Mouse (Mus musculus) embryonic facial prominence, embryonic 13.5 days (tissue): Measurements from ENCODE around the gene Gm17654. TPM values are rescaled to one million over a fixed set of nuclear protein-coding genes. Genes with fewer than 3 reads are reported as not detected.
"Not testable (repeated sequence)": the region's sequence is repeated elsewhere in the genome, so short reads cannot be mapped to it uniquely, and the experiment has no call there.

ENCODE experiments used
- ATAC-seq: fragments of 200-750 bp; cut with Nextera tagmentation; 2 replicates; pipeline ENCODE4 v1.8.0; 2017; ENCODE audit warnings: low read depth; ENCODE audit not compliant: insufficient number of reproducible peaks, insufficient read depth, low FRiP score, low TSS enrichment
- H3K27ac ChIP-seq: fragments of 300-500 bp; sonication (generic); 2 replicates; pipeline ENCODE4 v1.5.1; 2015; ENCODE audit warnings: moderate library complexity, mild to moderate bottlenecking, inconsistent platforms
- H3K27me3 ChIP-seq: fragments of 300-500 bp; sonication (generic); 2 replicates; pipeline ENCODE4 v1.6.1; 2015; ENCODE audit warnings: mild to moderate bottlenecking, inconsistent platforms
- H3K36me3 ChIP-seq: fragments of 300-500 bp; sonication (generic); 2 replicates; pipeline ENCODE4 v1.6.1; 2015; ENCODE audit warnings: mild to moderate bottlenecking, inconsistent platforms
- H3K4me1 ChIP-seq: fragments of 300-500 bp; sonication (generic); 2 replicates; pipeline ENCODE4 v1.6.1; 2015; ENCODE audit warnings: inconsistent platforms
- H3K4me2 ChIP-seq: fragments of 300-500 bp; sonication (generic); 2 replicates; pipeline ENCODE4 v1.6.1; 2015; ENCODE audit warnings: moderate library complexity, mild to moderate bottlenecking, inconsistent platforms
- H3K4me3 ChIP-seq: fragments of 300-500 bp; sonication (generic); 2 replicates; pipeline ENCODE4 v1.5.1; 2015; ENCODE audit warnings: mild to moderate bottlenecking, inconsistent platforms
- H3K9ac ChIP-seq: fragments of 300-500 bp; sonication (generic); 2 replicates; pipeline ENCODE4 v1.6.1; 2015; ENCODE audit warnings: mild to moderate bottlenecking, inconsistent platforms
- H3K9me3 ChIP-seq: fragments of 300-500 bp; sonication (generic); 2 replicates; pipeline ENCODE4 v1.6.1; 2016; ENCODE audit warnings: inconsistent platforms
- WGBS: fragments of 180-500 bp; shearing (Covaris S2); methylation state at CpG from one replicate; pipeline ENCODE4 v1.1.7; 2015; ENCODE audit warnings: mixed read lengths; 5-methylcytosine and 5-hydroxymethylcytosine counted together
- polyA plus RNA-seq: library from polyadenylated mRNA; unstranded; fragments of >200 nt; fragmentation: Nextera tagmentation; extraction: Ambion mirVana; gene quantifications from 2 replicates; pipeline ENCODE4 v1.2.1, GENCODE M21; 2015

Gm17654 gene
- polyA plus RNA-seq = not detected in 2 replicates

DNA sequence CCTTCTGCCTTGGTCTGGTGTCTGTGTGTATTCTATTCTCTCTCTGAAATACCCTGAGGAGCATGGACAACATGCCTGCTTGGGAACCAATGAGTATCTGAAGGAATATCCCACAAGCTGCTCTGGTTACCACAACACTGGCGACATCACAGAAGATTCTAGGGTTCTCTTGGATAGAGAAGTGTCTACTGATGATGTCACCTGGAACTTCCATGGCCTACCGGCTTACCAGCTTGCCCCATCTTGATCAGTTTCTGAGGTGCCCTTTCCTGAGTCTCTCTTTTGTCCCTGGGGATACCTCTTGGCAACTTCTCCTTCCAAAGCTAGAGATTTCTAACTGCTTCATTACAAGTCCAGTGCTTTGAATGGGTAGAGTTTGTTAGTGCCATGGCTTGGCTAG is at the start of gene Gm17654:
Gene Gm17654 (minus strand): TSS at position 101 of the 400 bp plus-strand sequence.
- not testable (repeated sequence) for H3K9me3 ChIP-seq, H3K4me1 ChIP-seq, H3K9ac ChIP-seq, ATAC-seq, H3K27me3 ChIP-seq, H3K4me2 ChIP-seq, H3K36me3 ChIP-seq, H3K4me3 ChIP-seq, H3K27ac ChIP-seq
- WGBS = 90% methylated on average over 1 of the region's 2 CpGs

DNA sequence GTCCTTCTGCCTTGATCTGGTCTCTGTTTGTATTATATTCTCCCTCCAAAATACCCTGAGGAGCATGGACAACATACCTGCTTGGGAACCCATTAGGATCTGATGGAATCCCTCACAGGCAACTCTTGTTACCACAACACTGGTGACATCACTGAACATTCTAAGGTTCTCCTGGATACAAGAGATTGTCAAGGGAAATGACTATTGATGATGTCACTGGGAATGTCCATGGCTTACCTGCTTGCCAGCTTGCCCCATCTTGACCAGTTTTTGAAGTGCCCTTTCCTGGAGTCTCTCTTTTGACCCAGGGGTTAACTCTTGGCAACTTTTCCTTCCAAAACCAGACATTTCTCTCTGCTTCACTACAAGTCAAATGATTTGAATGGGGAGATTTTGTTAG is 29.0 kb upstream of the Gm17654 start, which contains the start of gene Gm10375:
Gene Gm10375 (minus strand): TSS at position 101 of the 400 bp plus-strand sequence.
- H3K9ac ChIP-seq, ATAC-seq, H3K4me1 ChIP-seq, H3K36me3 ChIP-seq, H3K4me3 ChIP-seq, H3K4me2 ChIP-seq, H3K9me3 ChIP-seq, H3K27me3 ChIP-seq, H3K27ac ChIP-seq: not testable (repeated sequence)

DNA sequence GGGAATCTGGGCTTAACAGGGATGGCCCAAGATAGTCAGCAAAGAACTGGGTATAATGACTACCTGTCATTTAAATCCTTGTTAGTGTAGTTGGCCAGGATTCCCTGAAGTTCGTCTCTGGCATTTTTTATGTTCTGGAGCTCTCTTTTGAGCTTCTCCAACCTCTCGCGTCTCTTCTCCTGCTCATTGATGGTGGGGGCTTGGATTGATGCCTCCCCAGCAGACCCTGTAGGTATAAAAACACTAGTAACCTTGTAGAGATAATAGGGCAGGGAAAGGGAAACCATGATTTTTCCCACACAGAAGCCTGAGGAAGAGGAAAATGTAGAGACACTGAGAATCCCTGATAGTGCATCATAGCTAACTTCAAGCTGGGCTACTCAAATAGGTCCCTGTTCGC is 977 bp downstream of the Gm17654 start:
- H3K9me3 ChIP-seq, H3K4me2 ChIP-seq, ATAC-seq, H3K4me1 ChIP-seq, H3K4me3 ChIP-seq, H3K27me3 ChIP-seq, H3K27ac ChIP-seq, H3K9ac ChIP-seq, H3K36me3 ChIP-seq: not testable (repeated sequence)
- 79% methylated on average over 4 of the region's 4 CpGs for WGBS

DNA sequence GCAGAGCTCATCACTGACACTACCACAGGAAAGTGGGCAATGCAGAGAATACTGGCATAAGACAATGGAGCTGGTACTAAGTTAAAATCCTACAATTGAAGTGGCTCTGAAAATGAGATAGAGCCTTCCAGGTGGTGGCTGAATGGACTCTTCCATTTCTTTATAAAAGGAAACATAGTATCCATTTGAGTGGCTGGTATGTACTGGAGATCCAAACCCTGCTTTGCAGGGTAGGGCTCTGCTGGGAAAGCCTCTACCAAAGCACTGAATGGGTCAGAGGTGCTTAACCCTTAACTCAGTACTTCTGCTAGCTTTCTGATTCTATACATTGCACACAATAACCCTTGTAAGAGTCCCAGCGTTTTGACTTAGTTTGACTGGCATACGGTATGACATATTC is 26.7 kb downstream of the Gm17654 start:
- not testable (repeated sequence) for H3K27me3 ChIP-seq, H3K4me2 ChIP-seq, ATAC-seq, H3K4me3 ChIP-seq, H3K27ac ChIP-seq, H3K36me3 ChIP-seq, H3K4me1 ChIP-seq, H3K9me3 ChIP-seq, H3K9ac ChIP-seq
- 85% methylated on average over 2 of the region's 2 CpGs for WGBS

DNA sequence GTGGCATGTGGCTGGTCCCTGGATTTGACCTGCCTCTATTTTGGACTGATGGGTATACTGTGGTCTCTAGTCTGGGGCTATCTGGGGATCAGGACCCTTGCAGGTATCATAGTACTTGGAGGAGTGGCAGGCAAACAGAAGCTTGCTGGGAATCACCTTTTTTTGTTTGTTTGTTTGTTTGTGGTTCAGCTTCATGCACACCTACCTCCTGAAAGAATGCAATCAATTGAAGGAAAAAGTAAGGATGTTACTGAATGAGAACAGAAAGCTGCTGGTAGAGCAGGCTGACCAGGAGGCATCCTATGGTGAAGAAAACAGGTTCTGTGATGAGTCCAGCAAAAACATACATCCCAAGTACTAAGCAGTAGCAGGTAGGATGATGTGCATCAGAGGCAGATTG is 32.7 kb downstream of the Gm17654 start:
- not testable (repeated sequence) for H3K27me3 ChIP-seq, H3K27ac ChIP-seq, H3K4me1 ChIP-seq, ATAC-seq, H3K4me2 ChIP-seq, H3K9ac ChIP-seq, H3K36me3 ChIP-seq, H3K9me3 ChIP-seq, H3K4me3 ChIP-seq

DNA sequence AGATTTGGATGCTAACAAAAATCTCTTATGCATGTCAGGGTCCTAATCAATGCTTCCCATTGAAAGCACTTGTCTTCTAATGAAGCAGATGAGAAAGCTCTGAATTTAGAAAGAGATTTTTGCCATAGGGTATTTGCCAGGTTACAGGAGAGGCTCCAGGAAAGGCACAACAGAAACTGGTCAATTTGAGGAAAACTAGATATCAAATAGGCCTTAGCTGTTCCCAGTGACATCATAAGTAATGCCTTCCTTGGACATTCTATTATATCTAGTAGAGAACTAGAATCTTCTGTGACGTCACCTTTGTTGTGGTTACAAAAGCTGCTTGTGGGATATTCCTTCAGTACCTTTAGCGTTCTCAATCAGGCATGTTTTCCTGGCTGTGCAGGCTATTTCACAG is 35.7 kb downstream of the Gm17654 start, which contains the start of gene Gm5799:
Gene Gm5799 (plus strand): TSS at position 301 of the 400 bp plus-strand sequence.
- H3K4me2 ChIP-seq, H3K36me3 ChIP-seq, H3K4me3 ChIP-seq, H3K4me1 ChIP-seq, H3K9me3 ChIP-seq, H3K27me3 ChIP-seq, H3K27ac ChIP-seq, ATAC-seq, H3K9ac ChIP-seq: not testable (repeated sequence)
- WGBS = 73% methylated on average over 2 of the region's 2 CpGs

DNA sequence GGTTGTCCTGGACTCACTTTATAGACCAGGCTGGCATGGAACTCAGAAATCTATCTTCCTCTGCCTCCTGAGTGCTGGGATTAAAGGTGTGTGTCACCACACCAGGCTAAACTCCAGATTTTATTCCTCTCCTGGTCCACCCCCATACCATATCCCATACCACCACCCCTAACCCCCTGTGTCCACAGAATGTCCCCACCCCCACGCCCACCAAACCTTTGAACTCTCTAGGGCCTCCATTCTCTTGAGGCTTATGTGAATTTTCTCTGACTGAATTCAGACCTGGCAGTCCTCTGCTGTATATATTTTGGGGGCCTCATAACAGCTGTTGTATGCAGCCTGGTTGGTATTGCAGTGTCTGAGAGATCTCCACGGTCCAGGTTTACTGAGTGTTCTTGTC is 40.8 kb downstream of the Gm17654 start:
- H3K9ac ChIP-seq, H3K4me3 ChIP-seq, H3K27ac ChIP-seq, H3K4me2 ChIP-seq, H3K36me3 ChIP-seq, H3K27me3 ChIP-seq, ATAC-seq, H3K4me1 ChIP-seq, H3K9me3 ChIP-seq: not testable (repeated sequence)
- 79% methylated on average over 2 of the region's 2 CpGs for WGBS

DNA sequence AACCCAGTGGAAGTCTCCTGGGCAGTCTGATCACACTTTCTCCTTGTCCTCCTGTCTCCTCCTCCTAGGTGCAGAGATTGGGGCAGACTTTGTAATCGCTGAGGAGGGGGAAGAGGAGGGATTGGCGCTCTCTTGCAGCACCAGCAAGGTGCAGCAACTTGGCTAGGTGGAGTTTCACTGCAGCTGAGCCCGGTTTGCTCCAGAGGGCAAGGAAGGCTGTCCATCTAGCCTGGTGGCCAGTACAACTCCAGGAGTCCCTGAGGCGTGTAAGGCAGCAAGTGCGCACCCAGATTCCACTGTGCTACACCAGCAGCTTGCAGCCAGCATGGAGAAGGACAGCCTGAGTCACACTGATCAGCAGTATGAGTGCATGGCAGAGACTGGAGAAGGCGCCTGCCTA is 46.6 kb downstream of the Gm17654 start:
- not testable (repeated sequence) for H3K4me1 ChIP-seq, H3K27ac ChIP-seq, H3K36me3 ChIP-seq, H3K27me3 ChIP-seq, H3K9ac ChIP-seq, H3K9me3 ChIP-seq, ATAC-seq, H3K4me2 ChIP-seq, H3K4me3 ChIP-seq
- 55% methylated on average over 6 of the region's 6 CpGs for WGBS

DNA sequence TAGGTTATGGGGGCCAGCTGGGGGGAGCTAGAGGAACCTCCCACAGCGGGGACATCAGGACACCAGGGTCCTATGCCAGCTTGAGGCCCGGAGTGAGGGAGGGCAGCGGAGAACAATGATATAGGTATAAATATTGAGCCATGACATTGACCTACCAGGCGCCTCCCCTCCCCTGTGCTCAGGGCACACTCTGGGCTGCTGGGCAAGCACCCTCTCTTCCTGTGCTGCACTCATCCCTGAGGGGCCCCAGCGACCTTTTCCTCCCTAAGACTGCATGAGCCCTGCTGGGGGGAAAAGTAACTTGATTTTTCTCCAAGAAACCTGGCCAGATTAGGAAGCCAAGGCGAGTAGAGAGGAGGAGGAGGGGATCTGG is 46.9 kb downstream of the Gm17654 start:
- H3K9ac ChIP-seq, H3K36me3 ChIP-seq, H3K4me3 ChIP-seq, H3K4me2 ChIP-seq, H3K27me3 ChIP-seq, H3K9me3 ChIP-seq, ATAC-seq, H3K27ac ChIP-seq, H3K4me1 ChIP-seq: not testable (repeated sequence)
- no CpG with 5 or more reads among the region's 6 CpGs for WGBS

DNA sequence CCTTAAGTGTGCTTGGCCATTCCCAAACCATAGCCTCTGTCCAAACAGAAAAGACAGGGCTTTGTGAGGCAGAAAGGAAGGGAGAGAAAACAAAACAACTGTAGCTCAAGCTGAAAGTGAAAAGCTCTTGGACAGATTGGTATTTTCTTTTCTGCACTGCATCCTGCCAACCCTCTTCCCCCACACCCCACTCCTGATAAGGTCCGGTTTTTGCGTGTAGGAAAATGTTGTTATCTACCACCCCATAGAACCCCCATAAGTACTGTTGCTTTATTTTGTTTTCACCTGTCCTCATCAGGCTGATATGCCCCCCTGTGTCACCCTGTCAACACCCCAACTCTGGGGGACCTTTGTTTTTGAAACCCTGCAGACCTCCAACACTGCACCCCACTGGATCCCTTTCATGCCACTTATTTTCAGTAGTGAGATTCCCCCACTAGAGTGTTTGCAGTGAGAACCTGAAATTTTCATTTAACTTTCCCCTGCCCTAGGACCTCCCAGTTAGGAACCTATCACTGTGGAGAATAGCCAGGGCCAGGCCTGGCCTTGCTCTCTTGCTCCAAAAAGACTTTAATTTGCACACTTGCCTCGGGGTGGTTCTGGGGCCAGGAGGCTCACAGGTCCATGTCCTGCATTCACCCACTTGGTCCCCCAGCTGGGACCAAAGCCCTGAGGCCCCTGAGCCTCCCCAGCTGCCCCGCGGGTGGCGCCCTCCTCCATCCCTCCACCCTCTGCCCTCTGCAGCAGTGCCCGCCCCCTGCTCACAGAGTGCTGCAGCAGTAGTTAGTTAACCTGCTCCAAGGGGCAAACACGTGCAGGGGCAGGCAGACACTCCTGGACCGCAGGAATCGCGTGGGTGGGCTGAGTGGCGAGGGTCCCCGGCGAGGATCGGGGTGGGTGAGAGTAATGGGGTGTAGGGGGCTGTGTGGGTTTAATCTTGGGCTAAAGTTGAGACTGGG is 47.6 kb downstream of the Gm17654 start:
- H3K27ac ChIP-seq, H3K27me3 ChIP-seq, H3K4me2 ChIP-seq, ATAC-seq, H3K4me1 ChIP-seq, H3K36me3 ChIP-seq, H3K4me3 ChIP-seq, H3K9me3 ChIP-seq, H3K9ac ChIP-seq: not testable (repeated sequence)
- 18% methylated on average over 14 of the region's 15 CpGs for WGBS
